Mouse (Mus musculus) neural tube, embryonic 14.5 days (tissue): Measurements from ENCODE around the gene Hsd17b3. TPM values are rescaled to one million over a fixed set of nuclear protein-coding genes. Genes with fewer than 3 reads are reported as not detected.

ENCODE experiments used
- ATAC-seq: fragments of 200-750 bp; cut with Nextera tagmentation; 2 replicates; pipeline ENCODE4 v1.8.0; 2017; ENCODE audit warnings: low read depth, mild to moderate bottlenecking, moderate TSS enrichment, moderate library complexity
- H3K27ac ChIP-seq: fragments of 300-500 bp; sonication (generic); 2 replicates; pipeline ENCODE4 v1.5.1; 2014; ENCODE audit warnings: low read depth, mild to moderate bottlenecking, control low read depth, low read length, moderate library complexity, mixed read lengths
- H3K27me3 ChIP-seq: fragments of 300-500 bp; sonication (generic); 2 replicates; pipeline ENCODE4 v1.6.1; 2014; ENCODE audit warnings: low read length; ENCODE audit not compliant: control insufficient read depth, insufficient read depth
- H3K36me3 ChIP-seq: fragments of 300-500 bp; sonication (generic); 2 replicates; pipeline ENCODE4 v1.6.1; 2014; ENCODE audit warnings: low read length, mixed read lengths; ENCODE audit not compliant: control insufficient read depth, insufficient read depth
- H3K4me1 ChIP-seq: fragments of 300-500 bp; sonication (generic); 2 replicates; pipeline ENCODE4 v1.6.1; 2014; ENCODE audit warnings: low read length; ENCODE audit not compliant: control insufficient read depth, insufficient read depth
- H3K4me2 ChIP-seq: fragments of 300-500 bp; sonication (generic); 2 replicates; pipeline ENCODE4 v1.6.1; 2014; ENCODE audit warnings: mild to moderate bottlenecking, low read depth, low read length, control low read depth
- H3K4me3 ChIP-seq: fragments of 300-500 bp; sonication (generic); 2 replicates; pipeline ENCODE4 v1.5.1; 2014; ENCODE audit warnings: low read depth, low read length, control low read depth, mixed read lengths
- H3K9ac ChIP-seq: fragments of 300-500 bp; sonication (generic); replicated peaks from 2 replicates; pipeline ENCODE4 v1.6.1; 2014; ENCODE audit warnings: low read depth, mild to moderate bottlenecking, control low read depth, low read length, mixed read lengths
- H3K9me3 ChIP-seq: fragments of 300-500 bp; sonication (generic); 2 replicates; pipeline ENCODE4 v1.6.1; 2016; ENCODE audit warnings: low read length; ENCODE audit not compliant: control insufficient read depth
- WGBS: fragments of 180-500 bp; shearing (Covaris S2); extraction: QIAGEN DNeasy Blood & Tissue Kit; methylation state at CpG from one replicate; pipeline ENCODE4 v1.1.7; 2014; 5-methylcytosine and 5-hydroxymethylcytosine counted together
- polyA plus RNA-seq: library from polyadenylated mRNA; unstranded; fragments of >200 nt; fragmentation: Nextera tagmentation; extraction: Ambion mirVana; gene quantifications from 2 replicates; pipeline ENCODE4 v1.2.1, GENCODE M21; 2014

Hsd17b3 gene
- polyA plus RNA-seq, 1 experiment from 2014 or later, result not detected

- H3K4me3 ChIP-seq, result no peak overlapping the region
- no peaks in the 10 kb centered on the region for H3K9me3 ChIP-seq
- WGBS, result 60% methylated on average over 10 of the region's 10 CpGs
- no peaks in the 10 kb centered on the region for H3K27me3 ChIP-seq
- no peaks in the 10 kb centered on the region for H3K36me3 ChIP-seq
- H3K4me1 ChIP-seq, result peaks cover 9% of the 10 kb centered on the region
- ATAC-seq, result no peak
- no peak overlapping the region for H3K4me2 ChIP-seq
- H3K9ac ChIP-seq, result no peak overlapping the region
- H3K27ac ChIP-seq, result no peak overlapping the region
These were observed 70.4 kb downstream of the Hsd17b3 start for GRCm38 (mm10) chr13:64018586-64019141.

GRCm38 (mm10) chr13:64016048-64016447 lies 73.0 kb downstream of the Hsd17b3 start:
- no peaks in the 10 kb centered on the region for H3K27me3 ChIP-seq
- no peak overlapping the region for H3K27ac ChIP-seq
- 75% methylated on average over 4 of the region's 4 CpGs for WGBS
- no peak for ATAC-seq
- no peak overlapping the region for H3K4me2 ChIP-seq
- no peak overlapping the region for H3K9ac ChIP-seq
- H3K4me3 ChIP-seq, result no peak overlapping the region
- no peaks in the 10 kb centered on the region for H3K9me3 ChIP-seq
- no peaks in the 10 kb centered on the region for H3K36me3 ChIP-seq
- peaks cover 7% of the 10 kb centered on the region for H3K4me1 ChIP-seq

GRCm38 (mm10) chr13:64011157-64011556 lies 77.9 kb downstream of the Hsd17b3 start:
- H3K4me3 ChIP-seq, result no peak overlapping the region
- WGBS, result 87% methylated on average over 4 of the region's 4 CpGs
- H3K36me3 ChIP-seq, result no peaks in the 10 kb centered on the region
- ATAC-seq, result no peak
- no peaks in the 10 kb centered on the region for H3K4me1 ChIP-seq
- no peaks in the 10 kb centered on the region for H3K27me3 ChIP-seq
- H3K9ac ChIP-seq, result no peak overlapping the region
- no peak overlapping the region for H3K4me2 ChIP-seq
- H3K27ac ChIP-seq, result no peak overlapping the region
- H3K9me3 ChIP-seq, result no peaks in the 10 kb centered on the region

Other genes with a start within 250 kb of the Hsd17b3 start
- 0.92 and 1.6 TPM in 2 replicates for gene Slc35d2, start 40.1 kb upstream of the Hsd17b3 start, polyA plus RNA-seq
- gene Zfp367, start 64.0 kb upstream of the Hsd17b3 start, polyA plus RNA-seq, result 3.8 and 4.5 TPM in 2 replicates
- 54.5 and 55.8 TPM in 2 replicates for gene Habp4, start 72.6 kb upstream of the Hsd17b3 start, polyA plus RNA-seq
- gene Cdc14b, start 186.1 kb upstream of the Hsd17b3 start, polyA plus RNA-seq, result 3.5 and 4.0 TPM in 2 replicates
- 11.8 and 15.0 TPM in 2 replicates for gene Aaed1, start 223.5 kb upstream of the Hsd17b3 start, polyA plus RNA-seq